Mouse (Mus musculus): ENCODE data around the gene Pnliprp1. TPM values are rescaled to one million over a fixed set of nuclear protein-coding genes. Genes with fewer than 3 reads are reported as not detected.

Pnliprp1 gene
- polyA plus RNA-seq, 1 experiment from 2014 or later: not detected

GRCm38 (mm10) chr19:58742711-58743110, 14.0 kb downstream of the Pnliprp1 start:
- no peak overlapping the region for H3K4me2 ChIP-seq (replicated peaks)
- no peak for ATAC-seq (ENCODE audit: low FRiP score, low read depth)
- no peaks in the 10 kb centered on the region for H3K27me3 ChIP-seq (replicated peaks)
- 85% methylated on average over 4 of the region's 4 CpGs for WGBS
- H3K4me1 ChIP-seq: no peaks in the 10 kb centered on the region
- no peak overlapping the region for H3K9ac ChIP-seq
- H3K27ac ChIP-seq: no peak overlapping the region
- H3K36me3 ChIP-seq: no peaks in the 10 kb centered on the region
- H3K9me3 ChIP-seq: no peaks in the 10 kb centered on the region
- H3K4me3 ChIP-seq: no peak overlapping the region

- ATAC-seq (ENCODE audit: low FRiP score, low read depth): no peak
- Histone ChIP-seq H3K27ac (no peak overlapping the region), H3K4me3 (no peak overlapping the region), H3K4me2 (replicated peaks) (no peak overlapping the region), H3K9me3 (no peaks in the 10 kb centered on the region), H3K4me1 (no peaks in the 10 kb centered on the region), H3K36me3 (no peaks in the 10 kb centered on the region), H3K9ac (no peak overlapping the region), H3K27me3 (replicated peaks) (no peaks in the 10 kb centered on the region)
- WGBS: 31% methylated on average over 4 of the region's 4 CpGs
Measured at GRCm38 (mm10) chr19:58743736-58744135, 15.0 kb downstream of the Pnliprp1 start.

GRCm38 (mm10) chr19:58747498-58748000, 18.9 kb downstream of the Pnliprp1 start:
- Histone ChIP-seq H3K9me3 (no peaks in the 10 kb centered on the region), H3K36me3 (no peaks in the 10 kb centered on the region), H3K4me2 (replicated peaks) (no peak overlapping the region), H3K27me3 (replicated peaks) (no peaks in the 10 kb centered on the region), H3K9ac (no peak overlapping the region), H3K27ac (no peak overlapping the region), H3K4me3 (no peak overlapping the region), H3K4me1 (no peaks in the 10 kb centered on the region)
- no peak for ATAC-seq (ENCODE audit: low FRiP score, low read depth)
- WGBS: 91% methylated on average over 9 of the region's 9 CpGs

DNA sequence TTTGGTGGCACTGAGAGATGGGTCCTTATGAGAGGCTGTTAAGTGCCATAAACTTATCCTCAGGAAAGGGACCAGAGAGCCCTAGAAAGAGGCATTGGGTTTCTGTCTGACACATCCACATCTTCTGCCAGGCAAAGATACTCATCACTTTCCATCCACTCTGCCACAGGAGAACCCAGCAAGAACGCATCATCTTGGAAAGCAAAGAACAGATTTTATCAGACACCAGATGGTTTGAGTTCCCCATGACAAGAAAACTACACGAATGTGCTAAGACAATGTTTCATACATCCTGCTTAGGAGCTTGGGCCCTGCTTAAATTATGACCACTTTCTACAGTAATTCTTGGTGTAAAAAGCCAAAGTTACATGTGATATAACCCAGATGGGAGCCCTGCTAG, 22.1 kb downstream of the Pnliprp1 start:
- Histone ChIP-seq H3K9me3 (no peaks in the 10 kb centered on the region), H3K27ac (no peak overlapping the region), H3K4me2 (replicated peaks) (no peak overlapping the region), H3K4me3 (no peak overlapping the region), H3K36me3 (no peaks in the 10 kb centered on the region), H3K4me1 (no peaks in the 10 kb centered on the region), H3K9ac (no peak overlapping the region), H3K27me3 (replicated peaks) (no peaks in the 10 kb centered on the region)
- WGBS: 90% methylated on average over 2 of the region's 2 CpGs
- no peak for ATAC-seq (ENCODE audit: low FRiP score, low read depth)

- H3K4me2 ChIP-seq (replicated peaks): no peak overlapping the region
- ATAC-seq (ENCODE audit: low FRiP score, low read depth): no peak
- WGBS: 74% methylated on average over 2 of the region's 2 CpGs
- H3K4me3 ChIP-seq: no peak overlapping the region
- no peaks in the 10 kb centered on the region for H3K27me3 ChIP-seq (replicated peaks)
- H3K9ac ChIP-seq: no peak overlapping the region
- H3K9me3 ChIP-seq: no peaks in the 10 kb centered on the region
- no peaks in the 10 kb centered on the region for H3K4me1 ChIP-seq
- H3K27ac ChIP-seq: no peak overlapping the region
- H3K36me3 ChIP-seq: no peaks in the 10 kb centered on the region
Measured at GRCm38 (mm10) chr19:58751504-58751903, 22.8 kb downstream of the Pnliprp1 start.

DNA sequence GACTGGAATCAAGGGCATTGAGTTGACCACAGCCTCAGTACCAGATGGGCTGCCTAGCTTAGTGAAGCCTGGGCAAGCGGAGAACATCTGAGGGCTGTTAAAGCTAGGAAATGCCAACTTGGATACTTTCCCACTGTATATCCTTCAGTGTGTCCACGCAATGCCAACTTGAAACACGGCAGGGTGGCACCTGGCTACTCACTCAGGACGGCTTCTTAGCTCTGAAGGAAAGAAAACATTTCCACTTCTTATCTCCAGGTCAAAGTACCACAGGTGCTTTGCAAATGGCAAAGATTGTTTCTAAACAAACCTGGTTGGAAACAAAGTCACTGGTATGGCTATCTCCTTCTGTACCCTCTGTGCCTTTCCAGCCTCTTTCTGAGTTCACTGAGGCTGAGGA, 30.2 kb downstream of the Pnliprp1 start:
- H3K36me3 ChIP-seq: no peaks in the 10 kb centered on the region
- H3K4me1 ChIP-seq: no peaks in the 10 kb centered on the region
- no peak overlapping the region for H3K27ac ChIP-seq
- no peak for ATAC-seq (ENCODE audit: low FRiP score, low read depth)
- 93% methylated on average over 4 of the region's 4 CpGs for WGBS
- H3K27me3 ChIP-seq (replicated peaks): no peaks in the 10 kb centered on the region
- no peaks in the 10 kb centered on the region for H3K9me3 ChIP-seq
- H3K9ac ChIP-seq: no peak overlapping the region
- no peak overlapping the region for H3K4me3 ChIP-seq
- H3K4me2 ChIP-seq (replicated peaks): no peak overlapping the region

GRCm38 (mm10) chr19:58759423-58759822, 30.7 kb downstream of the Pnliprp1 start, which contains the start of gene Pnliprp2:
Gene Pnliprp2, plus strand, starts transcription at chr19:58759719.
- WGBS: 64% methylated on average over 9 of the region's 9 CpGs

GRCm38 (mm10) chr19:58762316-58762715, 33.6 kb downstream of the Pnliprp1 start:
- 20% methylated on average over 6 of the region's 6 CpGs for WGBS

More at GRCm38 (mm10) chr19:58759423-58759822, 30.7 kb downstream of the Pnliprp1 start, which contains the start of gene Pnliprp2:
- Histone ChIP-seq H3K27me3 (replicated peaks) (no peaks in the 10 kb centered on the region), H3K36me3 (no peaks in the 10 kb centered on the region), H3K27ac (no peak within 1 kb of the TSS), H3K4me2 (replicated peaks) (no peak within 1 kb of the TSS), H3K9ac (no peak within 1 kb of the TSS), H3K4me1 (no peaks in the 10 kb centered on the region), H3K4me3 (no peak within 1 kb of the TSS), H3K9me3 (no peaks in the 10 kb centered on the region)
- no peak for ATAC-seq (ENCODE audit: low FRiP score, low read depth)

DNA sequence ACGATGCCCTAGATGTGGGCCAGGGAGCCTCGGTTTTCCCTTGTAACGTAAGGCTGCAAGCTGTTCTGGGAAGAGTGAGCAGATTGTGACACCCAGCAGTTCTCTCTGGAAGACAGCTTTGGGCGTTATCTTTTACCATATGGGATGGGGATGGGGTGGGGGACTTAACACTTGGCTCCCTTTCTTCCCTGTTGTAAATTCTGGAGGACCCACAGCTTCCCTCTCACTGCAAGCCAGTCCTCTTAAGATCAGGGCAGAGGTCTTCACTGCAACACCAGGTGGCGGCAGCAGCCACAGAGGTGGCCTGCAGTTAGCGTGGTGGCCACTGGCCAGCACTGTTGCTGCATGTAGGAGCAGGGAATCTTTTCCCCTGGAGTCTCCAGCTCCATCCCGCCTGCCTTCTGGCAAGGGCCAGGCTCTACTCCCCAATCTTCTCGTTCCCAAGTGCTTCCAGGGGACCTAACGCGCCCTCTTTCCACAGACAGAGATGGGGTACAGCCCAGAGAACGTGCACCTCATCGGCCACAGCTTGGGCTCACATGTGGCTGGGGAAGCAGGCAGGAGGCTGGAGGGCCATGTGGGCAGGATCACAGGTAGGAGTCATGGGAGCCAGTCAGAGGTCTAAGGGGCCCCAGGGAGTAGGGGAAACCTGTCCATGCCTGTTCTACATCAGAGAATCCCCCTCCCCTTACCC, 34.3 kb downstream of the Pnliprp1 start:
- Histone ChIP-seq H3K27me3 (replicated peaks) (no peaks in the 10 kb centered on the region), H3K4me1 (0 out of 2 replicates have a peak, but pooled peaks cover 4% of the 10 kb centered on the region), H3K9ac (no peak overlapping the region), H3K9me3 (no peaks in the 10 kb centered on the region), H3K27ac (no peak overlapping the region), H3K4me3 (no peak overlapping the region), H3K4me2 (replicated peaks) (no peak overlapping the region), H3K36me3 (no peaks in the 10 kb centered on the region)
- 10% methylated on average over 12 of the region's 12 CpGs for WGBS
- peak; percentile 58; the same call in 1 of the 2 replicates for ATAC-seq (ENCODE audit: low FRiP score, low read depth)

More at GRCm38 (mm10) chr19:58762316-58762715, 33.6 kb downstream of the Pnliprp1 start:
- Histone ChIP-seq H3K4me1 (0 out of 2 replicates have a peak, but pooled peaks cover 2% of the 10 kb centered on the region), H3K36me3 (no peaks in the 10 kb centered on the region), H3K27me3 (replicated peaks) (no peaks in the 10 kb centered on the region), H3K4me2 (replicated peaks) (no peak overlapping the region), H3K9ac (no peak overlapping the region), H3K9me3 (no peaks in the 10 kb centered on the region), H3K27ac (no peak overlapping the region), H3K4me3 (no peak overlapping the region)
- ATAC-seq (ENCODE audit: low FRiP score, low read depth): 0 out of 2 replicates have a peak, but pooled peaks have one; percentile 21

GRCm38 (mm10) chr19:58767329-58767728, 38.6 kb downstream of the Pnliprp1 start:
- Histone ChIP-seq H3K27me3 (replicated peaks) (0 out of 2 replicates have a peak, but pooled peaks cover 3% of the 10 kb centered on the region), H3K4me2 (replicated peaks) (no peak overlapping the region), H3K9me3 (no peaks in the 10 kb centered on the region), H3K4me3 (no peak overlapping the region), H3K4me1 (0 out of 2 replicates have a peak, but pooled peaks cover 4% of the 10 kb centered on the region), H3K36me3 (no peaks in the 10 kb centered on the region), H3K27ac (no peak overlapping the region), H3K9ac (no peak overlapping the region)
- no peak for ATAC-seq (ENCODE audit: low FRiP score, low read depth)
- 19% methylated on average over 6 of the region's 6 CpGs for WGBS

- H3K4me2 ChIP-seq (replicated peaks): no peak overlapping the region
- no peaks in the 10 kb centered on the region for H3K36me3 ChIP-seq
- no peak overlapping the region for H3K9ac ChIP-seq
- H3K4me1 ChIP-seq: peaks cover 1% of the 10 kb centered on the region
- H3K27me3 ChIP-seq (replicated peaks): no peaks in the 10 kb centered on the region
- no peak overlapping the region for H3K27ac ChIP-seq
- 83% methylated on average over 5 of the region's 5 CpGs for WGBS
- no peaks in the 10 kb centered on the region for H3K9me3 ChIP-seq
- ATAC-seq (ENCODE audit: low FRiP score, low read depth): no peak
- H3K4me3 ChIP-seq: no peak overlapping the region
Measured at GRCm38 (mm10) chr19:58776461-58776860, 47.8 kb downstream of the Pnliprp1 start.

- Histone ChIP-seq H3K36me3 (no peaks in the 10 kb centered on the region), H3K9ac (no peak overlapping the region), H3K4me1 (peaks cover 13% of the 10 kb centered on the region), H3K27ac (no peak overlapping the region), H3K27me3 (replicated peaks) (no peaks in the 10 kb centered on the region), H3K9me3 (no peaks in the 10 kb centered on the region), H3K4me3 (no peak overlapping the region), H3K4me2 (replicated peaks) (no peak overlapping the region)
- no peak for ATAC-seq (ENCODE audit: low FRiP score, low read depth)
- WGBS: 35% methylated on average over 4 of the region's 4 CpGs
Measured at GRCm38 (mm10) chr19:58781566-58781965, 52.9 kb downstream of the Pnliprp1 start.

DNA sequence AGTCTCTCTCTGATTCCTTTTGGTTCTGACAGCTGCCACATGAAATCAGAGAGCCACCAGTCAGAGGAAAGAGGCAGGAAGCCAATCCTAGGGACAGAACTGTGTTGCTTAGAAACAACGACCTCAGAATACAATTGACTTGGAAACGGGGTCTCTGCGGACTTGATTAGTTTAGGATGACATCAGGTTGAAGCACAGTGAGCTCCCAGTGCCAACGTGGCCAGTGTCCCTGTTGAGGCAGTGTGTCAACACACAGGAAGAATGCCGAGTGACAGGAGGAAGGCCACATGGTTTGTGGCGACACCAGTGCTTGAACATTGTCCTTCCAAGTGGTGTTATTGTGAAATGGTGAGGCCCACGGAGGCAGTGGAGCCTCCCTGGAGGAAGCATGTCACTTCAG, 55.3 kb downstream of the Pnliprp1 start:
- no peaks in the 10 kb centered on the region for H3K36me3 ChIP-seq
- peaks cover 13% of the 10 kb centered on the region for H3K4me1 ChIP-seq
- H3K27ac ChIP-seq: no peak overlapping the region
- no peak overlapping the region for H3K9ac ChIP-seq
- H3K9me3 ChIP-seq: no peaks in the 10 kb centered on the region
- no peak for ATAC-seq (ENCODE audit: low FRiP score, low read depth)
- H3K27me3 ChIP-seq (replicated peaks): no peaks in the 10 kb centered on the region
- WGBS: 40% methylated on average over 7 of the region's 7 CpGs
- no peak overlapping the region for H3K4me3 ChIP-seq
- no peak overlapping the region for H3K4me2 ChIP-seq (replicated peaks)

Measured in neural tube, embryonic 12.5 days (tissue).